Mouse (Mus musculus): ENCODE measurements around the gene Nav2. TPM values are rescaled to one million over a fixed set of nuclear protein-coding genes. Genes with fewer than 3 reads are reported as not detected.
A peak's percentile ranks its signal among the peaks of the same experiment; 100 is the strongest.

The Nav2 gene
- polyA plus RNA-seq, 1 experiment from 2014 or later = 5.8 TPM

GRCm38 (mm10) chr7:49511820-49512453 is 603.4 kb downstream of the Nav2 start:
- TF ChIP-seq CTCF (IDR thresholded peaks at IDR 0.05; ENCODE audit: low read depth) = no peak
- no peaks in the 10 kb centered on the region for H3K9me3 ChIP-seq (ENCODE audit: control insufficient read depth)
- H3K36me3 ChIP-seq (ENCODE audit: control insufficient read depth, insufficient read depth) = no peaks in the 10 kb centered on the region
- no peaks in the 10 kb centered on the region for H3K27me3 ChIP-seq (replicated peaks; ENCODE audit: control insufficient read depth, insufficient read depth, low read length)
- H3K4me3 ChIP-seq (ENCODE audit: low read depth, low read length) = no peak overlapping the region
- no peak overlapping the region for H3K9ac ChIP-seq (ENCODE audit: low read depth, low read length)
- H3K4me1 ChIP-seq (replicated peaks; ENCODE audit: control insufficient read depth, insufficient read depth, low read length) = no peaks in the 10 kb centered on the region
- H3K4me2 ChIP-seq (replicated peaks; ENCODE audit: low read depth) = no peak overlapping the region
- 52% methylated on average over 7 of the region's 7 CpGs for WGBS
- no peak overlapping the region for H3K27ac ChIP-seq (ENCODE audit: low read depth, low read length)
- no peak for ATAC-seq

- H3K27me3 ChIP-seq (replicated peaks; ENCODE audit: control insufficient read depth, insufficient read depth, low read length) = no peaks in the 10 kb centered on the region
- no peak for TF ChIP-seq CTCF (IDR thresholded peaks at IDR 0.05; ENCODE audit: low read depth)
- WGBS = 84% methylated on average over 6 of the region's 6 CpGs
- no peak overlapping the region for H3K4me2 ChIP-seq (replicated peaks; ENCODE audit: low read depth)
- H3K9me3 ChIP-seq (ENCODE audit: control insufficient read depth) = no peaks in the 10 kb centered on the region
- peaks cover 6% of the 10 kb centered on the region; the same call in 1 of the 2 replicates for H3K36me3 ChIP-seq (ENCODE audit: control insufficient read depth, insufficient read depth)
- ATAC-seq = no peak
- no peak overlapping the region for H3K27ac ChIP-seq (ENCODE audit: low read depth, low read length)
- no peaks in the 10 kb centered on the region for H3K4me1 ChIP-seq (replicated peaks; ENCODE audit: control insufficient read depth, insufficient read depth, low read length)
- H3K9ac ChIP-seq (ENCODE audit: low read depth, low read length) = no peak overlapping the region
- H3K4me3 ChIP-seq (ENCODE audit: low read depth, low read length) = no peak overlapping the region
Observed at GRCm38 (mm10) chr7:49513763-49514437, 605.4 kb downstream of the Nav2 start.

DNA sequence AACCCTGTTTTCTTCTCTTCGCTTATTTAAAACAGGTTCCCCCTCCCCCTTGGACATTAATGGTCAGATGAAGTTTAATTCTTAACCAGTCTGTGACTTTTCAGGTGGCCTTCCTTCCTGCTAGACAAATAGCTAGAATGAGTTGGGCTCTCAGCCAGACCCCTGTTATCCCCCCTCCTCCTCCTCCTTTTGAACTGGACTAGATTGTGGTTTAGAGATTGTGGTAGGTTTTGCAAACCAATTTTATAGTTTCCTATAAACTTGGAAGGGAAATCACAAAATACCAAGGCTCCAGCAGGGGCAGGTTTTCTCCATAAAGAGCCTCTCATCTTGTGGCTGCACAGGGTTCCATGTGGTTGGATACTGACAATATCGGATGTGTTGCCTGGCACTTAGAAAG is 606.5 kb downstream of the Nav2 start:
- Histone ChIP-seq H3K36me3 (ENCODE audit: control insufficient read depth, insufficient read depth) (peaks cover 6% of the 10 kb centered on the region; the same call in 1 of the 2 replicates), H3K4me2 (replicated peaks; ENCODE audit: low read depth) (no peak overlapping the region), H3K27me3 (replicated peaks; ENCODE audit: control insufficient read depth, insufficient read depth, low read length) (no peaks in the 10 kb centered on the region), H3K9me3 (ENCODE audit: control insufficient read depth) (no peaks in the 10 kb centered on the region), H3K27ac (ENCODE audit: low read depth, low read length) (no peak overlapping the region), H3K4me1 (replicated peaks; ENCODE audit: control insufficient read depth, insufficient read depth, low read length) (no peaks in the 10 kb centered on the region), H3K9ac (ENCODE audit: low read depth, low read length) (no peak overlapping the region), H3K4me3 (ENCODE audit: low read depth, low read length) (no peak overlapping the region)
- no peak for ATAC-seq
- WGBS = 73% methylated on average over 2 of the region's 2 CpGs
- no peak for TF ChIP-seq CTCF (IDR thresholded peaks at IDR 0.05; ENCODE audit: low read depth)

- Histone ChIP-seq H3K4me2 (replicated peaks; ENCODE audit: low read depth) (0 out of 2 replicates have a peak overlapping the region, but pooled peaks have one; percentile 21), H3K4me1 (replicated peaks; ENCODE audit: control insufficient read depth, insufficient read depth, low read length) (peaks cover 8% of the 10 kb centered on the region; the same call in 1 of the 2 replicates), H3K9ac (ENCODE audit: low read depth, low read length) (no peak overlapping the region), H3K27me3 (replicated peaks; ENCODE audit: control insufficient read depth, insufficient read depth, low read length) (no peaks in the 10 kb centered on the region), H3K9me3 (ENCODE audit: control insufficient read depth) (no peaks in the 10 kb centered on the region), H3K36me3 (ENCODE audit: control insufficient read depth, insufficient read depth) (peaks cover 6% of the 10 kb centered on the region; the same call in 1 of the 2 replicates), H3K4me3 (ENCODE audit: low read depth, low read length) (no peak overlapping the region), H3K27ac (ENCODE audit: low read depth, low read length) (peak overlapping the region; percentile 29; the same call in 1 of the 2 replicates)
- ATAC-seq = peak; percentile 90
- WGBS = 35% methylated on average over 2 of the region's 2 CpGs
- no peak for TF ChIP-seq CTCF (IDR thresholded peaks at IDR 0.05; ENCODE audit: low read depth)
Observed at GRCm38 (mm10) chr7:49520504-49520903, 612.0 kb downstream of the Nav2 start.

- Histone ChIP-seq H3K27ac (ENCODE audit: low read depth, low read length) (no peak overlapping the region), H3K4me1 (replicated peaks; ENCODE audit: control insufficient read depth, insufficient read depth, low read length) (peaks cover 8% of the 10 kb centered on the region; the same call in 1 of the 2 replicates), H3K4me3 (ENCODE audit: low read depth, low read length) (no peak overlapping the region), H3K36me3 (ENCODE audit: control insufficient read depth, insufficient read depth) (peaks cover 6% of the 10 kb centered on the region; the same call in 1 of the 2 replicates), H3K4me2 (replicated peaks; ENCODE audit: low read depth) (peak overlapping the region; percentile 62), H3K9me3 (ENCODE audit: control insufficient read depth) (no peaks in the 10 kb centered on the region), H3K27me3 (replicated peaks; ENCODE audit: control insufficient read depth, insufficient read depth, low read length) (no peaks in the 10 kb centered on the region), H3K9ac (ENCODE audit: low read depth, low read length) (no peak overlapping the region)
- 23% methylated on average over 4 of the region's 4 CpGs for WGBS
- TF ChIP-seq CTCF (IDR thresholded peaks at IDR 0.05; ENCODE audit: low read depth) = no peak
- no peak for ATAC-seq
Observed at GRCm38 (mm10) chr7:49521349-49521748, 612.8 kb downstream of the Nav2 start.

GRCm38 (mm10) chr7:49521976-49522375 is 613.5 kb downstream of the Nav2 start:
- Histone ChIP-seq H3K9ac (ENCODE audit: low read depth, low read length) (no peak overlapping the region), H3K4me3 (ENCODE audit: low read depth, low read length) (peak overlapping the region; percentile 29; the same call in 1 of the 2 replicates), H3K27me3 (replicated peaks; ENCODE audit: control insufficient read depth, insufficient read depth, low read length) (no peaks in the 10 kb centered on the region), H3K4me1 (replicated peaks; ENCODE audit: control insufficient read depth, insufficient read depth, low read length) (peaks cover 8% of the 10 kb centered on the region; the same call in 1 of the 2 replicates), H3K27ac (ENCODE audit: low read depth, low read length) (no peak overlapping the region), H3K36me3 (ENCODE audit: control insufficient read depth, insufficient read depth) (peaks cover 6% of the 10 kb centered on the region; the same call in 1 of the 2 replicates), H3K4me2 (replicated peaks; ENCODE audit: low read depth) (peak overlapping the region; percentile 62), H3K9me3 (ENCODE audit: control insufficient read depth) (no peaks in the 10 kb centered on the region)
- 10% methylated on average over 9 of the region's 9 CpGs for WGBS
- ATAC-seq = no peak
- no peak for TF ChIP-seq CTCF (IDR thresholded peaks at IDR 0.05; ENCODE audit: low read depth)

Measured in intestine, postnatal 0 days (tissue).